Comparison of ENCODE assay signal across 27 mouse cellular contexts in genomic region chr3:116297170-116297569, GRCm38 (mm10). TPM values are rescaled to one million over a fixed set of nuclear protein-coding genes. Genes with fewer than 3 reads are reported as not detected.
"Had no signal": no experiment of that assay in that cellular context is flagged by ENCODE, and none has a peak within 500 bp of the region (broad histone marks: within the 10 kb centered on the region; RNA-seq: fewer than 3 reads in every experiment).

No protein-coding gene starts in this region.

- ATAC-seq: forebrain, embryonic 16.5 days; hindbrain, embryonic 16.5 days; inflammation-experienced regulatory T-cells, adult 6 months; intestine, embryonic 15.5 days; intestine, postnatal 0 days; liver, embryonic 12.5 days had no signal

- H3K9me3 ChIP-seq: heart, embryonic 13.5 days; heart, embryonic 15.5 days; hindbrain, embryonic 10.5 days; hindbrain, embryonic 12.5 days; intestine, embryonic 15.5 days; limb, embryonic 10.5 days; limb, embryonic 12.5 days; liver, embryonic 12.5 days had no signal

- DNase-seq: gastrocnemius, adult 2 months; gastrocnemius, postnatal 10 days; gastrocnemius, postnatal 25 days; heart, adult 2 months; heart, postnatal 4 days; kidney, adult 18-20 months; kidney, adult 8-10 months; kidney, postnatal 10 days; kidney, postnatal 25 days; kidney, postnatal 4 days; liver had no signal

- H3K4me1 ChIP-seq: heart, embryonic 13.5 days; heart, embryonic 15.5 days; hindbrain, embryonic 10.5 days; hindbrain, embryonic 12.5 days; intestine, embryonic 15.5 days; limb, embryonic 10.5 days; limb, embryonic 12.5 days; liver, embryonic 12.5 days had no signal

- H3K27ac ChIP-seq: gastrocnemius, adult 2 months; heart, adult 2 months; heart, embryonic 13.5 days; heart, embryonic 15.5 days; hindbrain, embryonic 10.5 days; hindbrain, embryonic 12.5 days; hindbrain, embryonic 14.5 days; intestine, embryonic 15.5 days; layer of hippocampus, adult 2 months; left cerebral cortex, adult 2 months; limb, embryonic 10.5 days; limb, embryonic 12.5 days; liver, embryonic 12.5 days had no signal

- H3K4me3 ChIP-seq: gastrocnemius, adult 2 months; heart, adult 2 months; heart, embryonic 13.5 days; heart, embryonic 15.5 days; hindbrain, embryonic 10.5 days; hindbrain, embryonic 12.5 days; intestine, embryonic 15.5 days; layer of hippocampus, adult 2 months; left cerebral cortex, adult 2 months; limb, embryonic 10.5 days; limb, embryonic 12.5 days; liver, embryonic 12.5 days had no signal

- H3K27me3 ChIP-seq: heart, embryonic 13.5 days; heart, embryonic 15.5 days; hindbrain, embryonic 12.5 days; intestine, embryonic 15.5 days; limb, embryonic 12.5 days; liver, embryonic 12.5 days had no signal

RNA-seq across cellular contexts. Expression of gene Gpr88, which starts 43.9 kb away (rescaled TPM):
- total RNA-seq: gastrocnemius, adult 2 months; gastrocnemius, postnatal 25 days; granulocyte monocyte progenitor cell, adult 5-6 weeks had no signal
- polyA plus RNA-seq: inflammation-experienced regulatory T-cells, adult 6 months had no signal
